Mouse (Mus musculus) lung, postnatal 4 days (tissue): ENCODE results near the gene Zfp526.
A peak's percentile ranks its signal among the peaks of the same experiment; 100 is the strongest.
"Not testable (repeated sequence)": the region's sequence is repeated elsewhere in the genome, so short reads cannot be mapped to it uniquely, and the experiment has no call there.

Experiments
- DNase-seq, 2 experiments: peaks; one replicate each; pipeline ENCODE4 v3.0.0; 2021

Gene Zfp526

DNA sequence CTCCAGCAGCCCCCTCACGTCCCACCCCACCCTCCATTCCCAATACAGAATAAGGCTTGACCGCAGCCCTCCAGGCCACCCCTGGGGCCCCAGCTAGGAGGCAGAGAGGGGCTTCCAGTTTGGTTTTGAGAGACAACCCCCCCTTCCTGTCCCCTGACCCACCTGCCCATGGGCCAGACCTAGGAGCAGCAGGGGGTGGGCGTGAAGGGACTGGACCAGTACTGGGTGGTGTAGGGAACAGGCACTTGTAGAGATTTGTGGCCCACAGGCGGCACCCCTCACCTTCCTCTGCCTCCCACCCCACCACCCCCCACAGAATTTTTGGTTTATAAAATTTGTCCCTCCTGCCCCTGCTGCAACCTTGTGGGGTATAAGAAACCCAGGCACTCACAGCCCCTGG lies 22.1 kb downstream of the Zfp526 start:
- DNase-seq: no peak

DNA sequence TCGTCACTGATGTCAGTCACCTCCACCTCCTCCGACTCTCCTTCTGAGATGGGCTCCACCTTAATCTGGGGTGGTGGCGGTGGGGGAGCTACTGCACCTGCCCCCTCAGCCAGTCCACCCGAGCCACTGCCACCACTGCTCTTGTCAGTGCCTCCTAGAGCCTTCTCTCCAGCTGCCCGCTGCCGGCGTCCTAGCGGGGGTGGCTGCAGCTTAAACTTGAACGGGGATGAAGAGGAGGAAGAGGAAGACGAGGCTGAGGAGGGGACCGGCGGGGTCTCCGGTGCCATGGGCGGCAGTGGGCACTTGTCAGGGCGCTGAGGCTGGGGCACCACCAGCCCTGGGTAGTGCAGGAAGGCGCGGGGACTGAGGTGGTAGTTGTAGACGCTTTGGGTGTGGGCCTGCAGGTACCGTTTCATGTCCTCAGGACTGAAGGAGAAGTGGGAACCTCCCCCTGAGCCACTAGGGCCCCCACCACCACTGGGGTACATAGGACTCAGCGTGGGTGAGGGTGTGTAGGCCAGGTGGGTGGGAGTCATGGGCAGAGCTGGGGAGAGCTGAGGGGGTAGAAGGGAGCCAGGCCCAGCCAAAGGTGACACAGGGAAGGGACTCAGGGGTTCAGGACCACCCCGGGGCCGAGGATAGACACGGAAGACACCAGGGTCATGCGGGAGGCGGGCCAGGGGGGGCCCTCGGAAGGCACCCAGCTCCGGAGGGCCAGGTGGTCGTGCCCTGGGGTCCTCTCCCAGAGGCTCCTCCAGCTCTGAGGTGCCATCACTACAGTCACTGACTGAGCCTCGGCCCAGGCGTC lies 23.5 kb downstream of the Zfp526 start:
- DNase-seq: no peak

DNA sequence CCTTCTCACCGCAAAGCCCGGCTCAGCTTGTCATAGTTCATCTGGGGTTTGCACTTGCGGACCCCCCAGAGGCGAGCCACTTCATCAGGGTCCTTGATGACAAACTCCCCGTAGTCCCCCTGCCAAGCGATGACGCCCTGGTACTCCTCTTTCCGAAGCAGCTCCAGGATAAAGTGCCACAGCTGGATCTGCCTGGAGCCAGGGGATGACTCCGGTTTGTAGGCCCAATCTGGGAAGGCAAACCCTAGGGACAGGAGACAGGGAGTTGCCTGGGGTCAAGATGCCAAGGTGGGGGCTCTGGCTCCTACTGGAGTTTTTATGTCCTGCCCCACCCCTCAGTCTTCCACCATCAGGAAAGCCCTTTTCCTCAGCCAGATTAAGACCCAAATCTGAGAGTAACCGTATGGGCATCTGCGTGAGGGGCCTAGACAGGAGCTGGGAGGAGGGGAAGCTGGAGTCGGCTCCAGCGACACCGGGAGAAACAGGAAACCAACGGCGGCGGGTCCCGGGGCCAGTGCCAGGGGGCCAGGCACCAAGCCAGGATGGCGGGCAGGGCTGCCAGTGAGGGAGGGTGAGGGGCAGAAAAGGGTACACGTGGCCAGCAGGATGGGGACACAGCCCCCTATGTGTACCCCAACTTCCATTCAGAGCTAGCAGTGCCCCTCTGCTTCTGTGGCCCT lies 25.0 kb downstream of the Zfp526 start:
- DNase-seq: peak; percentile 80 to 83

DNA sequence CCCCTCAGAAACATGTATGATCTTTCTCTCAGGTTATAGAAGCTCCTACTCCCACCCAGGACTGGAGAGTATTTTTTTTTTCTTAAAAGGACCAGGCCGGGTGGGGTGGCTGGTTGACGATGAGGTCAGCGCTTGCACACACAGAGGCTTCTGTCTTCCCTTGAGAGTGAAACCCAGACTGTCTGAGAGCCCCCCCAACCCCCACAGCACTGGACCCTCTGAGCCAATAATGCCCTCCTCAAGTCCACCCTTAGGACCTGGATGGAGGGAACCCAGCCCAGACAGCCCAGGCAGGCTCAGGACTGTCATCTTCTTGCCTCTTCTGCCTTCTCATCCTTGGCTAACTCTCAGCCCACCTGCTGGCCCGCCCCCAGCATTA lies 25.5 kb downstream of the Zfp526 start:
- peak in 1 of 2 experiments; percentile 48 for DNase-seq

DNA sequence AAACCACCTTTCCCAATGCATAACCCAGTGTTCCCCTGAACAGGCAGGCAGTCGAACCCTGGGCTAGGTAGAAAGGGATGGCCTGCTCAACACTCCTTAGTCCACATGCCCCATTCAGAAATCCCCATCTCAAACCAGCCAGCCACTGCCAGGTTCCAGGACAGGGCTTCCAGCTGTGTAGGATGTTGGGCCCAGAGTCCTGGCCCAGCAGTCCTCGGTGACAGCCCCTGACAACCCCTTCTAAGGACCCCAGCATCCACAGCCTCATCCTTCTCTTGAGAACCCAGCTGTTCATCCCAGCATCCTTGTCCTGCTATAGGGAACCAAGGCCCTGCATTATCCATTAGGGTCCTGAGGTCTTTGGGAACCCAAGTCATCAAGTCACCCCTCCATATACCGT lies 26.3 kb downstream of the Zfp526 start:
- no peak for DNase-seq

DNA sequence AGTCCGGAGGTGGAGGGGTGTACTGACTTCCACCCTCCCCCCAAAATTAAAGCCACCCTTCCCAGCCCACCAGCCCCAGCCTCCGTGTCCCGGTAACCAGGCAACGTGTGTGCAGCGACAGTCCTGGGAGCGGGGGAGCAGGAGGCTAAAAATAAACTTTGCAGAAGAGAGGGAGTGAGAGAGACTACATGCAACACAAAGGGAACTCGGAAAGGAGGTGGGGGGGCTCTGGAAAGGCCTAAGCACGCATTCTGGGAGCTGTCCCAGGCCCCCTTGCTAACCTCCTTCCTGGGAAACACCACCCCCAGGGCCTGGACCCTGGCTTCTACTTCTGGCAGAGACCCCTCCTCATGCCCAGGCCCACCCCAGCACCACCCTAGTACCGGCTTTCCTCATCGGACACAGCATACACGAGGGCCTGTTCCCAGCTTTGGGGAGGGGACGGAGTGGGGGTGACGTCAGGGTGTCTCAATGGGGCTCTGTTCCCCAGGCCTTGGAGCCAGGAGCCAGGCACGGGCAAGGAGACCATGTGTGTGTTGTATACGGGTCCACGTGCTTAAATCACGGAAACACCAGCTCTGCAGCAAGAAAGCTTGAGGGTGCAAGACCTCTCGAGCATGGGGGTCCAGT lies 26.9 kb downstream of the Zfp526 start:
- DNase-seq: peak; percentile 54 to 69

DNA sequence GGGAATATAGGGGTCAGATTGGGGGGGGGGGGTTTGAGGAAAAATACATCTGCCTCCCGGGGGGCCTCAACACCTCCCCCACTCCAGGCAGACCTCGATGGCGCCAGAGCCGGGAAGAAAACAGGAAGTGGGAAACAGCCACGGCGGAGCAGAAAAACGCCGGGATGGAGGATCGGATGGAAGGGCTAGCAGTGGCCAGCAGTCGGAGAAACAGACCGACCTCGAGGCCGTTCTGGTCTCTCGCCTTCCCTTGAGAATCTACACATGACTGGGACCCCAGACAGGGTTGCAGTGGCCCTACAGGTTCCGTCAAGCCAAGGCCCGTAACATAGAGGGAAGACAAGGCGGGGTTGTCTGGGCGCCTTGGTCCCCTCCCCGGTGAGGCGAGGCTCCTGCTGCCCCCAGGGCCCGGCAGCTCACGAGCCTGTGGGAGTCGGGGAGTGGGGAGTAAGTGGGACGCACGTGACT lies 27.7 kb downstream of the Zfp526 start:
- DNase-seq: peak in 1 of 2 experiments; percentile 54

DNA sequence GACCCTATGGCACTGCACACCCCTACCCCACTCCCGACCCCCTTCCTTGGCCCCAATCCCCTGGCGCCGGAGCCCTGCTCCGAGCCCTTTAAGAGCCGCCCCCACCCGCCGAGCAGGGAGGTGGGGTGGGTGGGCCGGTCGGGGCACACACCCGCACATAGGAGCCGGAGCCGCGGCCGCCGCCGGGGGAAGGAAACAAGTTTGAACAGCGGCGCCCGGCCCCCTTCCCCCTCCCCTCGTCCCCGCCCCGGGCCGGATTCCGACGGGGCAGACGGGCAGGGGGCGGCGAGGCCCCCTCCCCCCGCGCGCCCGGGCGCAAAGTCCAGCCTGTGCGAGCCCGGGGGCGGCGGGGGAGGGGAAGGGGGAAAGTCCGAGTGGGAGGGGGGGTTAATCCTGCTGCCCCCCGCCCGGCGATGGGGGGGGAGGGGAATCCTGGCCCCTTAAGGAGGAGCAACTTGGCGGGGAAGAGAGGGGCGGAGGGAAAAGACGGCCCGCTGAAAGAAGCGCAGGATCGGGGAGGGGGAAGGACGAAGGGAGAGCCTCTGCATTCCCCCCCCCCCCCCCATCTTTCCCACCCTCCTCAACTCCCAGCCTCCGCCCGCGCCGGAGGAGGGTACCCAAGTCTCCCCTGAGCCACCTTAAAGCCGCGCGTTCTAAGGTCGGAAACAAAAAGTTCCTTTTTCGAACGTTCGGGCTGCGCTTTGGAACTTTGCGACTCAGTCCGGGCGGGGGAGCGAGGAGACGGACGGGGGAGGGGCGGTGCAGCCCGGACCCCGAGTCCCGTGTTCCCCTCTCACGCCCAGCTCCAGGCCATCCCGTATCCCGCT lies 28.3 kb downstream of the Zfp526 start:
- DNase-seq: peak; percentile 85 to 91

DNA sequence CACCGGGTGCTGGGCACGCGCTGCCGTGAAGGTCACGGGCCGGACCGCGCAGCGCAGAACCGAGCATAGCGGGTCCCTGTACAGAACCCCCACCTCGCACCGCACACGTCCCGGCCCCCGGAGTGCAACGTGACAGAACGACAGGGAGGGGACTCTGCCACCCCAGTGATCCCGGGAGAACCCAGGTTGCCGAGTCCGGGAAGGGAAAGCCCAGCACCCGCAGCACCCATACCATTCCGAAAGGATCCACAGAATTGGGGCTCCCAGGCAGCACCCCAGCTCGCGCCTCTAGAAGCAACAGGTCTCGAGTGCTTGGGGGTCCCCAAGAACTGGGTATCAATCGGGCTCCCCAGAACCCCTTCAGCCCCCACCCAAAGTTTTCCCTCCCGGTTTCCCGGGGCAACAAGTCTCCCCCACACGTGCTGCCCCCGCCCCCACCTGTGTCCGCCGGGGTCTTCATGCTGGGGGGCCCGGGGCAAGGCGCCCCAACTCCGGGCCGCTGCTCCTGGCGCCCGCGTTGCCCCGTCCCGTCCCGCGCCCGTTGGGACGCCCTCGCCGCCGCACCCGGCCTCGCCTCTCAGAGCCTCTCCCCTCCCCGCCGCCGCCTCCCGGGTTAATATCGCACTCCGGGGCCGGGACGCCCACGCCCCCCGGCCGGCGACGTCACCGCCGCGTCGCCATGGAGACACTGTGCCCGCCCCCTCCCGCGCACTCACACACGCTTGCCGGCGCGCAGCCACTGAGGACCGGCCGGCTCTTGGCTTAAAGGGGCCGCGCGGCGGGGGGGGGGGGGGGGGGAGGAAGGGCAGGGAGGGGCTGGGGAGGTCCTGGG lies 29.1 kb downstream of the Zfp526 start, which contains the start of gene Erf:
Gene Erf, minus strand, starts transcription at position 621 of the 832 bp plus-strand sequence.
- DNase-seq: peak; percentile 97

DNA sequence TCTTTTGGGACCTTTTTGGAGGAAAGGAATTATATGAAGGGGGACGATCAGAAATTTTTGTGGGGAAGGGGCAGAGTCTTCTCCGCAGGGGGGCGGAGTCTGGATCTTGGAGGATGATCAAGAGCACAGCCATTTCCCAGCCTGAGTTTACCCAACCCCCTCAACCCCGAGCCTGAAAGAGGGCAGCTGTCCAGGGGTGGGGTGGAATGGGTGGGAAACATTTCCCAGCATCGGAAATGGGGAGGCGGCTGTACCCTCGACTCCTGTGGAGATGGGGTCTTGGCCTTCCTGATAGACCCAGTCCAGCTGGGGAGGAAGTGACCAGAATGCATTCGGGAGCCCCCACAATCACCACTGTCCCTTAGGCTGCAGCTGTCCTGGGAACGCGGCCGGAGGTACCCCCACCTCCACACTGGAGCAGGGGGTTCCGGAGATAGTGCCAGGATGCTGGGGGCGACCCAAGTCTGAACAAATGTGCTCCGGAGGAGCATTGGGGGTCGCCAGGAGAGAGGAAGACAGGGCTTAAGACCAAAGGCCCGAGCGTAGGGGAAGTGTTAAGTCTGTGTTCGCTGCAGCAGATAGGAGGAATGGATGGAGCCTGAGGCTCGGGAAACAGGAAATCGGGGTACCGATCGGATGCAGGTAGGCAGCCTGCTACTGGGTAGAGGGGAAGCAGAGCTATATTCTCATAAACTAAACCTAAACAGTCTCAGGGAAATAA lies 30.0 kb downstream of the Zfp526 start:
- peak; percentile 81 to 87 for DNase-seq

DNA sequence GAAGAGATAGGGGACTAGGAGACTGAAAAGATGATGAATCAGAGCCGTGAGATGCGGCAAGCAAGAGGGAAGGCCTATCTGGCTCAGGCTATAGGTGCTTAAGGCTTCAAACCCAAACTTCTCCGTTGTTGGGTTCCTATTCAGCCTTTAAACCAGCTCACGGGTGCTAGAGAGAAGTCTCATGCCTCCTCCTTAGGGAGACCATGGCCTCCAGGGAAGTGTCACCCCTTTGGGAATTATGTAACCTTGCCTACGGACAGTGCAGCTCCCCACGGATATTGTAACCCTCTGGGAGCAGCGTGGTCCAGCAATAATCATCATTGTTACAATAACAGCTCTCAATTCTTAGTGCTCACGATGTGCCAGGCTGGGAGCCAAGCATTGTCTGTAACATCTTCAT lies 30.6 kb downstream of the Zfp526 start:
- DNase-seq: no peak

DNA sequence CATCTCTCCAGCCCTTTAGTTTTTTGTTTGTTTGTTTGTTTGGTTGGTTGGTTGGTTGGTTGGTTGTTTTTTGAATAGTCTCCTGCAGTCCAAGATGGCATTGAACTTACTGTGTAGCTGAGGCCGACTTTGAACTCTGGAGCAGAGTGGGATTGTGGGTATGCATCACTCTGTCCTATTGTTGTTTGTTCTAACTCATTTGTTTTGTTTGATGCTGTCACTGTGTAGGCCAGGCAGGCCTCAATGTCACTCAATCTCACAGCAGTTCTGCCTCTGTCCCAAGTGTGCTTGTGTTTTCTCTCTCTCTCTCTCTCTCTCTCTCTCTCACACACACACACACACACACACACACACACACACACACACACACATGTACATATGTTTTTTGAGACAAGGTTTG lies 40.7 kb downstream of the Zfp526 start:
- DNase-seq: no peak

DNA sequence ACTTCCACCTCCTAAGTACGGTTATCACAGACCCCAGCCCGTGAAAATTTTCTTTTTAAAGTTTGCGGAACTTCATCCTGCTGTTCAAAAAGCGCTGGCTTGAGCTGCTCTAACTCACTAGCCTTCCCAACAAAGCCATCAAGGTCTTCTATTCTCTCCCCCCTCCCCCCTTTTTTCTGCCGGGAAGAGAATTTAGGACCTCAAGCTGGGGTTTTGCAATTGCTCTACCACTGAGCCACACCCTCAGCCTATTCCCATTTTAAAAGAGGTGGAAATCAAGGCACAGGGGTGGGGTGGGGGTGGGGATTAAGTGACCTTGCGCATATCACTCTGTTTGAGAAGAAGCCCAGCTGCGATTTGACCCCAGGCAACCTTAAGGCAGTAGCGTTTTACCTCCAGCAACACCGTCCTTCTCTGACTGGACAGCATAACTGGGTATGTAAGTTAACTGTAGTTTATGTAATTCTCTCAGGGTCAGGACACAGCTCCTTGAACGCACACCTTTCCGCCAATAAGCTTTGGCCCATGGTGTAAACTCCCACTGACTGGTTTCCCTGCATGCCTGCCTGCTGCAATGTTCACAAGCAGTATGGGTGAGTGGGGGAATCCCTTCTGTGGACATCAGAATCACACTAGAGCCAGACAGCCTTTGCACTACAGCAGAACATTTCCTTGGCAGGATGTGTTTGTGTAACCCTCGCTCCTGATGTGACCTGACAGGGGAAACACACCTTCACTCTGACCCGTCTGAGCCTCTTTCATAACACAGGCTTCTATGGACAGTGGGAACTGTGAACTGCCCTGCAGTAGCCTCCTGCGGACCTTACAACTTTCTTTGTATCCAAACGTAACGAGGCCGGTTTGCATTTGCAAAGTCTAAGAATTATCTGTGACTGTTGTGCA lies 43.0 kb downstream of the Zfp526 start:
- DNase-seq: no peak

DNA sequence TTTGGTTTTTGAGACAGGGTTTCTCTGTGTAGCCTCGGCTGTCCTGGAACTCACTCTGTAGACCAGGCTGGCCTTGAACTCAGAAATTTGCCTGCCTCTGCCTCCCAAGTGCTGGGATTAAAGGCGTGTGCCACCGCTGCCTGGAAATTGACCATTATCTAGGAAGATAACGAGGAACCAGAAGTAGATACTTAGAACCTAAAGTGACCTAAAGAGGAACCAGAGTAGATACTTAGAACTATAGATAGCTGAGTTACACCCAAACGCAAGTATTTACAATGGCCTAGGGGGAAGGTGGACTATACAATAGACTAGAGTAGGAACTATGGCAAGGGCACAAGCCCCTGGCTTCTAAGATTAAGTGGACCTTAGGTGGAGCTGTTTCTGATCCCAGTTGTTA lies 44.5 kb downstream of the Zfp526 start:
- not testable (repeated sequence) for DNase-seq

DNA sequence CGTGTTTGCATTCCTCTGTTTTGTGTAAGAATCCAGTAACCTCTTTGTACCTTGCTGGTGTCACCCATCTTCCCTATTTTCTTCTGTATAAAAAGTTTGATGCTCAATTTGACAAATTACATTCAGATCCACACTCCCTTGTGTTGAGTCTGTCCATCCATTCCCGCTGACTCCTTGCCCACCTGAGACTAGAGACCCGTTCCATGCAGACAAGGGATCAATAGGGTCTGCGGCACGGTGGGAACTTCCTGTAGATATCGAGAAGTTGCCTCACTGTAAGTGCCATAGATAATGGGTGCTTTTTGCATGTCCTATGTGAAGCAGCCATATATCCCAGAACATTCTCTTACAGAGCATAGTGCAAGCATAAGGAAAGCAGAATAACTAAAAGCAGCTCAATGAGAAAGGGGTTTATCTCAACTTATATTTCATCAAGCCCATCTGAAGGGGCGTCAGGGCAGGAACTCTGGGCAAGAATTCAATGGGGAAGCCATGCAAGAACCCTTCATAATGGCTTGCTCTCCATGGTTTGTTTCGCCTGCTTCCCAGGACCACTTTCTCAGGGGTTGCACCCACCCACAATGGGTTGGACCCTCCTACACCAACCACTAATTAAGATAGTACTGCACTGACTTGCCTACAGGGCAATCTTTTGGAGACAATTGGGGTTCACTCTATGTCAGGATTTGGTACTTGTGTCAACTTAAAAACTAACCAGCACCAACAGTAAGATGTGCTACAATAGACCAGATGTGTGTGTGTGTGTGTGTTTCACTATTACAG lies 45.1 kb downstream of the Zfp526 start:
- no peak for DNase-seq

DNA sequence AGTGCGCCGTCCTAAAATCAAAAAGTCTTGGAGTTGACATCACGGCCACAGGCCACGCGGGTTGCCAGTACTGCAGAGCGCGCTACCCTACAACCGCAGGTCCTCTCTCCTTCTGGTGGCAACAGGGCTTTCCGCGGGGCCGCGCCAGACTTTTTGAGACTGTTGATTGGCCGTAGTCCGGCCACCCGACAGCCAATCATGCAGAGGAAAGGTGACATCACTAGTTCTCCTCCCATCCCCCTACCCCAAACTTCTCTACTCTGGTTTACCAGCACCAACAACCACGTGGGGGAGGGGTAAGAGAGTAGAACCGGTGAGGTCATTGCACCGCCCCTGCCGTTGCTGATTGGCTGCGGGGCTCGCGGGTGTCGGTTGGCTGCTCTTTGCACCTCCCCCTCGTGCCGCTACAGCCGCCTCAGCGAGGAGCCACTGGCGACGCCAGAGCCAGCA lies 46.1 kb downstream of the Zfp526 start, which contains the start of gene Cic:
Gene Cic, plus strand, starts transcription at position 404 of the 450 bp plus-strand sequence.
- peak; percentile 98 to 99 for DNase-seq

DNA sequence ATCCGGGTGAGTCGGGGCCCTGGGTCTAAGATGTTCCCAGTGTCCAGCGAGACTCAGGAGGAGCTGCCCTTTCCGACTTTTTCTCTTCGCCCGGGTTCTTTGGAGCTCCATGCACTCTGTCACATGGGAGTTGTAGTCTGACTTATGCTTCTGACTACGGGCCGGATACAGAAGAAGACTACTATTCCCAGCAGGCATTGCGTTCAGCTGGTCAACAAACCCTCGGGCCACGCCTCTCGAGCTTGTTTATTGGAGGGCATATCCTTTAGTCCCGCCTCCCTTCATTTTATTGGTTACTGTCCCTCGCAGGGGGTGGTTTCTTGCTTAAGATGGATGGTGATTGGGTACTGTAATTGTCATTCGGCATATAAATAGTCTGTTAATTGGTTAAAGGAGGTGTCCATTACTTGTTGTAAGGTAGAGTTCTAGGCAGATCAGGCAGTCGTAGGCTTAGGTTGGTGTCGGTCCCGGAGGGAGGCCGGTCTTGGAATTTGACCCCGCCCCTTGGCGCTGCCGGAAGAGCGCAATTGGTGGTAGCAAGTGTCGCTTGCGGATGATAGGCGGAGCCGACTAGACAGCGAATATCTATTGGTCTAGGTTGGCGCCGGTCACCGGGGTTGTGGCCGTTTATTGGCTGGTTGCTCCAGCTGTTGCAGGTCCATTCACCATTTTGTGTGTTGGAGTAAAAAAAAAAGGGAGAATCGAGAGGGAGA lies 46.7 kb downstream of the Zfp526 start:
- DNase-seq: peak; percentile 99 to 100

DNA sequence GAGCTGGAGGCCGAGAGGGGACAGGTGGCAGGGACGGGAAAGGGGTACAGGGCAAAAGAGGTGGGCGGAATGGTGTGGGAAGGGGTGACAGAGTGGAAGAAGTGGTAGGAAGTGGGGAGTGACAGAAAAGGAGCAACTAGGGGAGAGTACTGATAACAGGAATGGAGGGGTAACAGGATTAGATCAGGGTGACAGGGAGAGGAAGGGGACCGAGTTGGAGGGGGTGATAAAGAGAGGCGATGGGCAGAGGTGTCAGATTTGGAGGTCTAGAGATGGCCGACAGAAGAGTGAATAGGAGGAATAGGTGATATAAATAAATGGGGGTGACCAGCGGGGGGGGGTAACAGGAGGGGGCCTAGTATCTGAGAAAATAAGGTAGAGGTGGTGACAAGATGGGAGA lies 47.4 kb downstream of the Zfp526 start:
- DNase-seq: no peak
